Mouse (Mus musculus): ENCODE measurements around the gene Gopc. TPM values are rescaled to one million over a fixed set of nuclear protein-coding genes. Genes with fewer than 3 reads are reported as not detected.

Gopc gene
- 10 to 100 TPM; 51.1 to 52.7 TPM for total RNA-seq (2021)
- long read RNA-seq, experiment 1, full-length matches to known transcripts, result 84 of 97 reads
- long read RNA-seq, experiment 1, partial matches to known transcripts, result 5 of 97 reads
- long read RNA-seq, experiment 1, other reads (novel, unspliced or antisense), result 8 of 97 reads
- long read RNA-seq, experiment 2, full-length matches to known transcripts, result 64 of 80 reads
- long read RNA-seq, experiment 2, partial matches to known transcripts, result 3 of 80 reads
- long read RNA-seq, experiment 2, other reads (novel, unspliced or antisense), result 13 of 80 reads

- DNase-seq (ENCODE audit: low spot score in 2 of 2), result peak; percentile 98 to 99
- intact Hi-C loops (cut with DNase I), result loop anchor here (1.0 to 10.0 kb wide), 3 partner anchors 50 to 277 kb away; partner anchors contain the start of gene Dcbld1
These were observed at the start of gene Gopc for GRCm38 (mm10) chr10:52381845-52382591. Gene Gopc, minus strand, starts transcription at chr10:52382124.

- intact Hi-C loops (cut with DNase I), result no loop called here
These were observed 49.0 kb upstream of the Gopc start for GRCm38 (mm10) chr10:52430953-52431352.

GRCm38 (mm10) chr10:52427634-52428415 lies 45.9 kb upstream of the Gopc start:
- DNase-seq (ENCODE audit: low spot score in 2 of 2), result no peak
- intact Hi-C loops (cut with DNase I), result loop anchor here (10.0 kb wide), 1 partner anchor 107 kb away; no protein-coding TSS in a partner anchor

More at GRCm38 (mm10) chr10:52430953-52431352, 49.0 kb upstream of the Gopc start:
- no peak for DNase-seq (ENCODE audit: low spot score in 2 of 2)

GRCm38 (mm10) chr10:52426314-52426980 lies 44.5 kb upstream of the Gopc start:
- intact Hi-C loops (cut with DNase I), result loop anchor here (10.0 kb wide), 1 partner anchor 108 kb away; no protein-coding TSS in a partner anchor
- no peak for DNase-seq (ENCODE audit: low spot score in 2 of 2)

- no peak for DNase-seq (ENCODE audit: low spot score in 2 of 2)
- intact Hi-C loops (cut with DNase I), result loop anchor here (10.0 kb wide), 1 partner anchor 112 kb away; no protein-coding TSS in a partner anchor
These were observed 41.2 kb upstream of the Gopc start for GRCm38 (mm10) chr10:52423097-52423496.

- no peak for DNase-seq (ENCODE audit: low spot score in 2 of 2)
- intact Hi-C loops (cut with DNase I), result loop anchor here (10.0 kb wide), 1 partner anchor 113 kb away; no protein-coding TSS in a partner anchor
These were observed 39.8 kb upstream of the Gopc start for GRCm38 (mm10) chr10:52421716-52422115.

GRCm38 (mm10) chr10:52420526-52420925 lies 38.6 kb upstream of the Gopc start:
- DNase-seq (ENCODE audit: low spot score in 2 of 2), result no peak
- intact Hi-C loops (cut with DNase I), result loop anchor here (10.0 kb wide), 1 partner anchor 114 kb away; no protein-coding TSS in a partner anchor

GRCm38 (mm10) chr10:52419402-52419801 lies 37.5 kb upstream of the Gopc start:
- no peak for DNase-seq (ENCODE audit: low spot score in 2 of 2)
- intact Hi-C loops (cut with DNase I), result loop anchor here (5.0 to 10.0 kb wide), 2 partner anchors 273 to 925 kb away; partner anchors contain the start of gene Slc35f1

GRCm38 (mm10) chr10:52418931-52419330 lies 37.0 kb upstream of the Gopc start:
- intact Hi-C loops (cut with DNase I), result loop anchor here (5.0 to 10.0 kb wide), 2 partner anchors 273 to 926 kb away; partner anchors contain the start of gene Slc35f1
- no peak for DNase-seq (ENCODE audit: low spot score in 2 of 2)

GRCm38 (mm10) chr10:52417998-52418860 lies 36.3 kb upstream of the Gopc start:
- no peak for DNase-seq (ENCODE audit: low spot score in 2 of 2)
- intact Hi-C loops (cut with DNase I), result loop anchor here (5.0 to 10.0 kb wide), 2 partner anchors 274 to 927 kb away; partner anchors contain the start of gene Slc35f1

GRCm38 (mm10) chr10:52417299-52417997 lies 35.5 kb upstream of the Gopc start, which contains the start of gene Nus1:
Gene Nus1, plus strand, starts transcription at chr10:52417547.
- intact Hi-C loops (cut with DNase I), result loop anchor here (5.0 to 10.0 kb wide), 2 partner anchors 275 to 927 kb away; partner anchors contain the start of gene Slc35f1
- peak; percentile 98 to 99 for DNase-seq (ENCODE audit: low spot score in 2 of 2)

GRCm38 (mm10) chr10:52416458-52416857 lies 34.5 kb upstream of the Gopc start:
- intact Hi-C loops (cut with DNase I), result loop anchor here (5.0 to 10.0 kb wide), 2 partner anchors 276 to 928 kb away; partner anchors contain the start of gene Slc35f1
- no peak for DNase-seq (ENCODE audit: low spot score in 2 of 2)

- intact Hi-C loops (cut with DNase I), result loop anchor here (5.0 to 10.0 kb wide), 2 partner anchors 277 to 930 kb away; partner anchors contain the start of gene Slc35f1
- DNase-seq (ENCODE audit: low spot score in 2 of 2), result no peak
These were observed 33.1 kb upstream of the Gopc start for GRCm38 (mm10) chr10:52415020-52415419.

GRCm38 (mm10) chr10:52407526-52407925 lies 25.6 kb upstream of the Gopc start:
- intact Hi-C loops (cut with DNase I), result no loop called here
- DNase-seq (ENCODE audit: low spot score in 2 of 2), result no peak

- no peak for DNase-seq (ENCODE audit: low spot score in 2 of 2)
- intact Hi-C loops (cut with DNase I), result no loop called here
These were observed 23.2 kb upstream of the Gopc start for GRCm38 (mm10) chr10:52405160-52405559.

GRCm38 (mm10) chr10:52399722-52400121 lies 17.8 kb upstream of the Gopc start:
- no peak for DNase-seq (ENCODE audit: low spot score in 2 of 2)
- intact Hi-C loops (cut with DNase I), result no loop called here

- DNase-seq (ENCODE audit: low spot score in 2 of 2), result no peak
- intact Hi-C loops (cut with DNase I), result no loop called here
These were observed 16.8 kb upstream of the Gopc start for GRCm38 (mm10) chr10:52398715-52399114.

Data from left cerebral cortex, postnatal 14 days (tissue).